Mouse (Mus musculus): ENCODE results near the gene Gm20503. TPM values are rescaled to one million over a fixed set of nuclear protein-coding genes. Genes with fewer than 3 reads are reported as not detected.

Gene Gm20503
- total and polyA plus RNA-seq, 3 experiments: 3.3 TPM; not detected in 2

DNA sequence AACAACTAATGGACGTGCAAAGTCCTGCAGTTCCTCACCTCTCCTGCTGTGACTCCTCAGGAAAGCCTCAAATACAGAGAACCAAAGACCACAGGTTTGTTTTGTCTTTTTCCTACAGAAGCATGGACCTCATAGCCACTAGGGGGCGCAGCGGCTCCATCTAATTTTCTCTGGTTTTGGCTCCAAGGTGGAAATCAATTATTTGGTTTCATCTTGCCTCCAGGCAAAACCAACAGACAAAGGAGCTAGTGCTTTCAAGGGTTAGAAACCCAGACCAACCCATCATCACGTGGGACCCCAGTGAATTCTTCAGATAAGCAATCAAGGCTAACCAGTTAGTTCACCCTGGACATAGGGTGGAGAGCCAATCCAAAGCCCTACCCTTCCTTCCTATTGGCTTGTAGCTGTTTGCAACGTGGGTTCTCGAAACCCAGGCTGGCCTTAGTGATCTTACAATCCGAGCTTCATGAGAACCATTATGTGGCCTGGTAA lies 17.8 kb upstream of the Gm20503 start (continued):
- TF ChIP-seq ZMIZ1 (IDR thresholded peaks at IDR 0.05; ENCODE audit: low read depth, low read length) (no peak), ZC3H11A (IDR thresholded peaks at IDR 0.05; ENCODE audit: low read depth, low read length) (peak; percentile 80), MAX (IDR thresholded peaks at IDR 0.05; ENCODE audit: low read length) (peak; percentile 50; the same call in 1 of the 2 replicates), SMC3 (IDR thresholded peaks at IDR 0.05; ENCODE audit: low read depth, low read length) (peak; percentile 90), TCF12 (IDR thresholded peaks at IDR 0.05; ENCODE audit: low read depth, low read length) (no peak), ZKSCAN1 (IDR thresholded peaks at IDR 0.05; ENCODE audit: low read depth, low read length) (no peak), POLR2AphosphoS2 (IDR thresholded peaks at IDR 0.05; ENCODE audit: low read length) (no peak), TBP (IDR thresholded peaks at IDR 0.05; ENCODE audit: low read depth, low read length) (0 out of 2 replicates have a peak, but pooled peaks have one; percentile 24), GATA1 (IDR thresholded peaks at IDR 0.05; ENCODE audit: low read depth, low read length) (peak; percentile 52), EP300 (IDR thresholded peaks at IDR 0.05; ENCODE audit: low read depth in 1 of 2, low read length in 2 of 2) (peak in 1 of 2 experiments; percentile 22; a peak in 1 of 4 replicates), CHD2 (IDR thresholded peaks at IDR 0.05; ENCODE audit: low read length) (no peak), GABPA (IDR thresholded peaks at IDR 0.05; ENCODE audit: low read depth, low read length) (no peak), MEF2A (IDR thresholded peaks at IDR 0.05; ENCODE audit: extremely low read depth, insufficient replicate concordance, low read depth, low read length, poor library complexity, severe bottlenecking) (no peak), CHD1 (IDR thresholded peaks at IDR 0.05; ENCODE audit: low read depth, low read length) (no peak)

DNA sequence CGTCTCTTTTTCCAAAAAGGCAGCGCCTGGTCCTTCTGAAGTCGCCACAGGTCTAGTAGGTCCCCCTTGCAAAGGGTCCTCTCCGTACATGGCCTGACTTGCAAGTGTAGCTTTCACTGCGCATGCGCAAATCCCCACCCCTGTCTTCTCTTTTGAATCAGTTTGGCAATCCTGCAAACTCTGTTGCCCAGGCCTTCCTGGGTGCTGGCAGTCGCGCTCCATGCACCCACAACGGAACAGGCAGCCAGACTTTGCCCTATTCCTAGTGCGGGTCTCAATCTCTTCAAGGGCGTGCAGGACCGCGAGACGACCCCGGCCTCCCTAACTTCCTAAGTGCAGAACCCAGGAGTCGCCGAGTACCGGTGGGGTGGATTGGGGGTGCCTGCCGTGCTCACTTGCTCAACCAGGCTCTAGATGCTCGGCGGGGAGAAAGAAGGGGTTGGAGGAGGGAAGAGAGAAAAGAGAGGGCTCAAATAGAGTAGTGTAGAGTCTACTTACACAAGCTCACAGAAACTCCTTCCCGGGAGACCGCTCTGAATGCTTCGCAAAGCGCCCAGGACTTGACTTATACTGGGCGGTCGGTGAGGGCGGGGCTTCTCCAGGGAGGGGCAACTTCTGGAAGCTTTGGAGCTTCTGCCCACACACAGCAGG lies 16.3 kb upstream of the Gm20503 start, which contains the start of gene Ptgr1:
TSS of gene Ptgr1 (minus strand) at position 580 of the 651 bp plus-strand sequence.
- Histone ChIP-seq H3K27ac (ENCODE audit: control insufficient read depth, low read depth, low read length) (peak within 1 kb of the TSS; percentile 66), H3K4me1 (ENCODE audit: control insufficient read depth in 1 of 2, insufficient read depth in 2 of 2, low read length in 2 of 2) (peaks cover 18 to 32% of the 10 kb centered on the region in 2 experiments), H3K36me3 (ENCODE audit: control insufficient read depth in 1 of 2, insufficient read depth in 2 of 2, low read length in 2 of 2) (peaks cover 0 to 28% of the 10 kb centered on the region in 2 experiments; a peak in 2 of 4 replicates), H3K4me3 (ENCODE audit: control insufficient read depth in 1 of 2, insufficient read depth in 1 of 2, low read depth in 2 of 2, low read length in 2 of 2) (peak within 1 kb of the TSS; percentile 88 to 89), H3K27me3 (ENCODE audit: control insufficient read depth in 1 of 2, insufficient read depth in 2 of 2, low read length in 2 of 2) (no peaks in the 10 kb centered on the region), H3K79me2 (ENCODE audit: control insufficient read depth, insufficient read depth, low read length, poor library complexity) (no peaks in the 10 kb centered on the region; the same call in 1 of the 2 replicates), H3K9me3 (replicated peaks; ENCODE audit: insufficient read depth, low read length) (no peaks in the 10 kb centered on the region), H3K9ac (ENCODE audit: control insufficient read depth, low read depth, low read length, poor library complexity, severe bottlenecking) (peak within 1 kb of the TSS; percentile 57)
- DNase-seq (ENCODE audit: low read depth, low spot score): peak; percentile 97
- TF ChIP-seq ZC3H11A (IDR thresholded peaks at IDR 0.05; ENCODE audit: low read depth, low read length): no peak
- no peak for TF ChIP-seq MYB (IDR thresholded peaks at IDR 0.05; ENCODE audit: low read depth, low read length)
- no peak for TF ChIP-seq USF2 (IDR thresholded peaks at IDR 0.05; ENCODE audit: borderline replicate concordance in 1 of 2, insufficient read depth in 1 of 2, low read depth in 1 of 2, low read length in 2 of 2)
- TF ChIP-seq GATA1 (IDR thresholded peaks at IDR 0.05; ENCODE audit: low read depth, low read length): no peak
- TF ChIP-seq MAZ (IDR thresholded peaks at IDR 0.05; ENCODE audit: low read depth, low read length): peak; percentile 85; the same call in 1 of the 2 replicates
- no peak for TF ChIP-seq RAD21 (IDR thresholded peaks at IDR 0.05; ENCODE audit: low read depth, low read length)
- TF ChIP-seq TAL1 (IDR thresholded peaks at IDR 0.05; ENCODE audit: low read length): no peak
- no peak for TF ChIP-seq GABPA (IDR thresholded peaks at IDR 0.05; ENCODE audit: low read depth, low read length)
- TF ChIP-seq NRF1 (IDR thresholded peaks at IDR 0.05; ENCODE audit: insufficient read depth, low read depth, low read length, poor library complexity, severe bottlenecking): peak; percentile 90
- TF ChIP-seq ZNF384 (IDR thresholded peaks at IDR 0.05; ENCODE audit: low read depth, low read length): no peak
- TF ChIP-seq HCFC1 (IDR thresholded peaks at IDR 0.05; ENCODE audit: low read depth, low read length): 0 out of 2 replicates have a peak, but pooled peaks have one; percentile 21
- TF ChIP-seq USF1 (IDR thresholded peaks at IDR 0.05; ENCODE audit: low read depth, low read length): no peak
- TF ChIP-seq POLR2AphosphoS5 (IDR thresholded peaks at IDR 0.05; ENCODE audit: borderline replicate concordance, low read depth, low read length): no peak
- TF ChIP-seq MEF2A (IDR thresholded peaks at IDR 0.05; ENCODE audit: extremely low read depth, insufficient replicate concordance, low read depth, low read length, poor library complexity, severe bottlenecking): no peak
- no peak for TF ChIP-seq MAX (IDR thresholded peaks at IDR 0.05; ENCODE audit: low read length)
- peak; percentile 26; the same call in 1 of the 2 replicates for TF ChIP-seq ZMIZ1 (IDR thresholded peaks at IDR 0.05; ENCODE audit: low read depth, low read length)
- peak; percentile 49; the same call in 1 of the 2 replicates for TF ChIP-seq NELFE (IDR thresholded peaks at IDR 0.05; ENCODE audit: low read depth, low read length)
- TF ChIP-seq ELF1 (IDR thresholded peaks at IDR 0.05; ENCODE audit: low read depth, low read length): no peak
- TF ChIP-seq MYC (IDR thresholded peaks at IDR 0.05; ENCODE audit: low read depth, low read length): no peak
- no peak for TF ChIP-seq CTCF (IDR thresholded peaks at IDR 0.05 in 2 of 3, conservative IDR thresholded peaks at IDR 0.05 in 1 of 3; ENCODE audit: control insufficient read depth in 1 of 3, insufficient read depth in 1 of 3, low read depth in 2 of 3, low read length in 3 of 3, poor library complexity in 1 of 3, severe bottlenecking in 1 of 3)
- TF ChIP-seq POLR2A (IDR thresholded peaks at IDR 0.05; ENCODE audit: control insufficient read depth in 1 of 2, insufficient read depth in 1 of 2, low read depth in 1 of 2, low read length in 2 of 2, poor library complexity in 1 of 2): peak; percentile 62 to 64; a peak in 3 of 4 replicates
- no peak for TF ChIP-seq BHLHE40 (IDR thresholded peaks at IDR 0.05; ENCODE audit: borderline replicate concordance, low read depth, low read length)
- no peak for TF ChIP-seq ZKSCAN1 (IDR thresholded peaks at IDR 0.05; ENCODE audit: low read depth, low read length)
- TF ChIP-seq MXI1 (IDR thresholded peaks at IDR 0.05; ENCODE audit: low read depth, low read length): peak; percentile 58
- TF ChIP-seq SIN3A (IDR thresholded peaks at IDR 0.05; ENCODE audit: low read length): no peak
